Mouse (Mus musculus) thymus, postnatal 25 days (tissue): ENCODE results near the gene Ppp2r2d.

Experiments used
- DNase-seq: peaks from one replicate; pipeline ENCODE4 v3.0.0; 2022

The Ppp2r2d gene

DNA sequence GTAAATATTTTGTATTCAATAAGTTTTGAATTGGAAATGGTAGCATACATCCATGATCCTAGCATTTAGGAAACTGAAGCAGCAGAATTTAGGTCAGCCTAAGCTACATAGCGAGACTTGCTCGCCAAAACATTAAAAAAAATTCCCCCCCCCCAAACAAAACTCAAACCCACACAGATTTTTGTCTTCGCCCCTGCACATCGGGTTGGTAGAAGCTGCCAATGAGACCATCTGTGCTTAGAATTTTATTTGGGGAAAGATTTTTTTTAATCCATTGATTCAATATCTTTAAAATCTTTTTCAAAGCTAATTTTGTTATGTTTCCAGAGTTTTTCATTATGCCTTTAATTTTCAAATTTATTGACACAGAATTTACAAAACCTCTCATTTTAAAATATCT, 82.6 kb downstream of the Ppp2r2d start:
- no peak for DNase-seq
